Mouse (Mus musculus) cortical plate, adult 2 months (tissue): Measurements from ENCODE around the gene Trappc3.

Experiments
- CTCF ChIP-seq: fragments of 200-500 bp; IDR thresholded peaks from 2 replicates; pipeline ENCODE4 v1.5.1; 2011; ENCODE audit warnings: mild to moderate bottlenecking, control low read depth, low read length; ENCODE audit not compliant: insufficient read depth; ENCODE audit errors: extremely low read depth
- POLR2A ChIP-seq: fragments of 200-500 bp; IDR thresholded peaks from 2 replicates; pipeline ENCODE4 v1.6.1; 2011; ENCODE audit warnings: mild to moderate bottlenecking, low read length, control low read depth; ENCODE audit not compliant: insufficient read depth; ENCODE audit errors: extremely low read depth

DNA sequence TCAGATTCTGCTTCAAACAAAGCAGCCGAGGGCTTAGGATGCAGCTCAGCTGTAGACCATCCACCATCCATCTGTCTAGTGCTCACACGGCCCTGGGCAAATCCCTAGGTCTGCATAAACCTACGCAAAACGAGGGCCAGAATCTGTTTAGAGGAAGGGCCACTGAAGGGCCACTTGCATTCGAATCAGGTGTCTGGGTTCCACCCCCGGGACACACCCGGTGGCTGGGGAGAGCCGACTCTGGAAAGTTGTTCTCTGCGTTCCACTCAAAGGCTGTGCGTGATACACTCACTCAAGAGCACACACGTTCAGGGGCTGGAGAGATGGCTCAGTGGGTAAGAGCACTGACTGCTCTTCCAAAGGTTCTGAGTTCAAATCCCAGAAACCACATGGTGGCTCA, 39.5 kb upstream of the Trappc3 start:
- TF ChIP-seq POLR2A (no peak), CTCF (no peak)
